Mouse (Mus musculus): ENCODE results near the gene Gm6676. TPM values are rescaled to one million over a fixed set of nuclear protein-coding genes. Genes with fewer than 3 reads are reported as not detected.

The Gm6676 gene
- not detected for total RNA-seq (2023)

GRCm38 (mm10) chr14:7125312-7125711 is at the start of gene Gm6676:
Gm6676 (minus strand) TSS chr14:7125412.

GRCm38 (mm10) chr14:7174483-7174971 is 49.3 kb upstream of the Gm6676 start, which contains the start of gene Gm3512:
Gm3512 (minus strand) TSS chr14:7174533.

GRCm38 (mm10) chr14:7100521-7100920 is 24.7 kb downstream of the Gm6676 start, which contains the start of gene Gm3696:
Gm3696 (minus strand) TSS chr14:7100621.

Other genes with a start within 250 kb of the Gm6676 start
- not detected for gene Gm3667, start 235.4 kb downstream of the Gm6676 start, total RNA-seq (2023)
- gene Gm6356, start 151.6 kb downstream of the Gm6676 start, total RNA-seq (2023) = not detected
- not detected for gene Gm10406, start 98.0 kb downstream of the Gm6676 start, total RNA-seq (2023)
- gene Gm3685, start 80.4 kb downstream of the Gm6676 start, total RNA-seq (2023) = not detected
- gene Gm3696, start 24.8 kb downstream of the Gm6676 start, total RNA-seq (2023) = not detected
- gene Gm3512, start 49.1 kb upstream of the Gm6676 start, total RNA-seq (2023) = not detected
- gene Gm16434, start 69.1 kb upstream of the Gm6676 start, total RNA-seq (2023) = not detected
- gene Gm3727, start 139.3 kb upstream of the Gm6676 start, total RNA-seq (2023) = not detected
- gene Gm3739, start 189.6 kb upstream of the Gm6676 start, total RNA-seq (2023) = 1.2 TPM
- gene Gm5797, start 207.0 kb upstream of the Gm6676 start, total RNA-seq (2023) = not detected
- gene Gm8374, start 239.7 kb upstream of the Gm6676 start, total RNA-seq (2023) = not detected